Mouse (Mus musculus) midbrain, embryonic 15.5 days (tissue): ENCODE results near the gene Gm11027. TPM values are rescaled to one million over a fixed set of nuclear protein-coding genes. Genes with fewer than 3 reads are reported as not detected.

Experiments
- ATAC-seq: fragments of 200-750 bp; cut with Nextera tagmentation; replicated peaks from 2 replicates; pipeline ENCODE4 v1.8.0; 2017; ENCODE audit warnings: moderate TSS enrichment
- H3K27ac ChIP-seq: fragments of 300-500 bp; sonication (generic); 2 replicates; pipeline ENCODE4 v1.5.1; 2015; ENCODE audit warnings: mild to moderate bottlenecking, inconsistent platforms
- H3K27me3 ChIP-seq: fragments of 300-500 bp; sonication (generic); replicated peaks from 2 replicates; pipeline ENCODE4 v1.6.1; 2015; ENCODE audit warnings: inconsistent platforms
- H3K36me3 ChIP-seq: fragments of 300-500 bp; sonication (generic); replicated peaks from 2 replicates; pipeline ENCODE4 v1.6.1; 2015; ENCODE audit warnings: inconsistent platforms
- H3K4me1 ChIP-seq: fragments of 300-500 bp; sonication (generic); 2 replicates; pipeline ENCODE4 v1.6.1; 2015; ENCODE audit warnings: inconsistent platforms
- H3K4me2 ChIP-seq: fragments of 300-500 bp; sonication (generic); 2 replicates; pipeline ENCODE4 v1.6.1; 2015; ENCODE audit warnings: inconsistent platforms, mild to moderate bottlenecking, moderate library complexity
- H3K4me3 ChIP-seq: fragments of 300-500 bp; sonication (generic); 2 replicates; pipeline ENCODE4 v1.5.1; 2015; ENCODE audit warnings: mild to moderate bottlenecking, inconsistent platforms
- H3K9ac ChIP-seq: fragments of 300-500 bp; sonication (generic); 2 replicates; pipeline ENCODE4 v1.6.1; 2015; ENCODE audit warnings: mild to moderate bottlenecking, inconsistent platforms
- H3K9me3 ChIP-seq: fragments of 300-500 bp; sonication (generic); 2 replicates; pipeline ENCODE4 v1.6.1; 2016; ENCODE audit warnings: inconsistent platforms
- WGBS: fragments of 180-500 bp; shearing (Covaris S2); methylation state at CpG from one replicate; pipeline ENCODE4 v1.1.7; 2015; ENCODE audit warnings: mixed read lengths; 5-methylcytosine and 5-hydroxymethylcytosine counted together
- polyA plus RNA-seq: library from polyadenylated mRNA; unstranded; fragments of >200 nt; fragmentation: Nextera tagmentation; extraction: Ambion mirVana; gene quantifications from 2 replicates; pipeline ENCODE4 v1.2.1, GENCODE M21; 2015

The Gm11027 gene
- polyA plus RNA-seq, 1 experiment from 2014 or later: not detected

DNA sequence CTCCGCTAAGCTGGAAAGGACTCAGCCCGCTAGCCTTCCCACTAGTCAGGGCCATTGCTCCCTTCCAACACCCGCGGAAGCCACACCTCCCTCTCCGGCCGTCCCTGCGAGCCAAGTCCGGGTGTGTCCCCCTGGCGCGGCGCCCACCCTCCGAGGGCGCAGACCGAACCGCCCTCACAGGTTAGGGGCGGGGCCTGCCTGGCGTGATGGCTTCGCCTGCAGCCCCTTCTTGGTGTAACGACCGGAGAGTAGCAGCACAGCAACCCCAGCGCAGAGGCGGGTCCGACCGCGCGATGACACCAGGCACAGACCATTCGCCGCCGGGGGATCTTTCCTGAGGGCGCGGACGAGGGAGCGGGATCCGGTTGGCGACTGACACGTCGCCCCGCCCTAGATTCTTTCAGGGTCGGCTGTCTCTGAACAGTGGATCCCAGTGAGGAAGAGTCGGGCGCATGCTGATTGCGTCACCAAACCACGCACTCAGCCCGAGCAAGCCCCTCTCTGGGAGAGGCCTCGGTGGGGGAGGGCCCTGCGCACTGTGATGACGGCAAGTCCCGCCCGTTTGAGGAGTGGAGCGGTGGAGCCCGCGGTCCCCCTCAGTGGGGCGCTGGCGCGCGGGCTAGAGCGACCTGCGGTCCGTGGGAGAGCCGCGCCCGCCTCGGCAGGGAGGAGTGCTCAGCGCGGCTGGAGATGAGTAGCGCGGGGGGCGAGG lies 5.6 kb downstream of the Gm11027 start, which contains the start of gene Esyt2:
Gene Esyt2, plus strand, starts transcription at position 544 of the 712 bp plus-strand sequence.
- Histone ChIP-seq H3K9ac (peak within 1 kb of the TSS; percentile 89), H3K27me3 (no peaks in the 10 kb centered on the region), H3K36me3 (no peaks in the 10 kb centered on the region), H3K27ac (peak within 1 kb of the TSS; percentile 99), H3K4me2 (peak within 1 kb of the TSS; percentile 87), H3K4me1 (peaks cover 11% of the 10 kb centered on the region), H3K4me3 (peak within 1 kb of the TSS; percentile 80), H3K9me3 (no peaks in the 10 kb centered on the region)
- WGBS: 0% methylated on average over 59 of the region's 68 CpGs
- ATAC-seq: peak; percentile 97

DNA sequence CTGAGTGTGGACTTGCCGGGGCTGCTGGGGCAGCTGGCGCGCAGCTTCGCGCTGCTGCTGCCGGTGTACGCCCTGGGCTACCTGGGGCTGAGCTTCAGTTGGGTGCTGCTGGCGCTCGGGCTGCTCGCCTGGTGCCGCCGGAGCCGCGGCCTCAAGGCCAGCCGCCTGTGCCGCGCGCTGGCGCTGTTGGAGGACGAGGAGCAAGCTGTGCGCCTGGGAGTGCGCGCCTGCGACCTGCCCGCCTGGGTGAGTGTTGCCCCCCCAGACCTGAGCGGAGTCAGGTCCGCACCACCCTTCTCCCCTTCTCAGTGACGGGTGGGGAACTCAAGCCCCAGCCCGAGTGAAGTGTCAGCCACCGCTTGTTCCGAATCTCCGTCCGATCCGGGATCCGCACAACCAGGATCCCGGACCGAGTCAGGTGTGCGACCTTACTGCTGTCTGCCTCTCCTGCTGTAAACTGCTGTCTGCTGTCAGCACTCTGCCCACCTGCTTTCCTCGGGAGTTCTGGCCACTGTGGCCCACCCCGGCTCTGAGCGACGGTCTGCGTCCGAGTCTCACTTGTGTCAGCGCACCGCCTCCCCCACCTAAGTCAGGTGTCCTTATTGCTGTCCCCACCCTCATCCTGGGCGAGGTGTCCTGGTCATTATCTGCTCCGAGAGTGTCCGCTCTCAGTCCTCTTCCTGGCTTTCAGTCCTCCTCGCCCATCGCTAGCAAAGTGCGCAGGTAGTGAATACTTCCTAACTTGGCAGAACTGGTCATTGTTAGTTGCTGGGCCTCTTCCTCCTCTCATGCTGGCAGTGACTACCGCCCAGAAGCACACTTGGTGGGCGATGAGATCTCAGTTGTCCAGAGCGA lies 6.5 kb downstream of the Gm11027 start:
- peaks cover 11% of the 10 kb centered on the region for H3K4me1 ChIP-seq
- peak overlapping the region; percentile 99 for H3K27ac ChIP-seq
- peak overlapping the region; percentile 89 for H3K9ac ChIP-seq
- peak overlapping the region; percentile 87 for H3K4me2 ChIP-seq
- H3K27me3 ChIP-seq: no peaks in the 10 kb centered on the region
- under 1% methylated on average over 55 of the region's 55 CpGs for WGBS
- ATAC-seq: no peak
- H3K36me3 ChIP-seq: no peaks in the 10 kb centered on the region
- no peaks in the 10 kb centered on the region for H3K9me3 ChIP-seq
- peak overlapping the region; percentile 80 for H3K4me3 ChIP-seq

DNA sequence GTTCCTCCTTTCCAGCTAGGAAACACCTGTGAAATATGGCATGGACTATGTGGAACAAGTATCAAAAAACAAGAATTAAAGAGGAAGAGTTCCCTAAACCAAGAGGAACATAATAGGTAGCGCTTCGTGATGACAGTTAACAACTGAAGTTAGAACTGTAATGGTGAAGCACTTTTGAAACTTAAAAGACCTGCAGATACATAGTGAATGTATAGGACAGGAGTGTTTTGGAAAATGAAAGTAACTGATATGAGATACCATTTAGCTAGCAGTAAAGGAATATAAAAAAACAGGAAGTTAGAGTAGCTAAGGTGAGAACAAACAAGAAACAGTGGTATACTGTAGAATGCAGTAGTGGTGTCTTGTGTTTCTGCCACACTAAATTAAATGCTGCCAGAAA lies 7.7 kb downstream of the Gm11027 start:
- H3K4me2 ChIP-seq: no peak overlapping the region; the same call in 1 of the 2 replicates
- no peak overlapping the region for H3K4me3 ChIP-seq
- ATAC-seq: no peak
- no peaks in the 10 kb centered on the region for H3K9me3 ChIP-seq
- H3K27ac ChIP-seq: no peak overlapping the region
- H3K36me3 ChIP-seq: no peaks in the 10 kb centered on the region
- H3K9ac ChIP-seq: no peak overlapping the region
- H3K4me1 ChIP-seq: peaks cover 11% of the 10 kb centered on the region
- 87% methylated on average over 2 of the region's 2 CpGs for WGBS
- H3K27me3 ChIP-seq: no peaks in the 10 kb centered on the region

DNA sequence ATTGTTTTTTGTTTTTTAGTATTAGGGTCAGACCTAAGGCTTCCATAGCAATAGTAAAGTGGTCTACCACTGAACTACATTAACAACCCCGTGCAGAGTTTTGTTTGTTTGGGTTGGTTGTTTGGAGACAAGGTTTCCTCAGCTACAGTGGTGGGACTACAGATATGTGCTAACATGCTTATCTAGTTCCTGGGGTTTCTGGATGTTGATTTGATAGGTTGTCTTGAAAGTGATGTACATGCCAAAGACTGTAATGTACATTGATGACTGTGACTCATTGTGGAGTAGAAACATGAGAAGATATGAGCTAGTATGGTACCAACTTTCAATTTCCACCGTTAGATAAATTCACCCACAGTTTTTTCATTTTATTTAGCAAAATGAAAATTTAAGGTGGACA lies 8.3 kb downstream of the Gm11027 start:
- H3K27ac ChIP-seq: no peak overlapping the region
- H3K4me2 ChIP-seq: no peak overlapping the region
- no peak overlapping the region for H3K9ac ChIP-seq
- H3K9me3 ChIP-seq: no peaks in the 10 kb centered on the region
- H3K36me3 ChIP-seq: no peaks in the 10 kb centered on the region
- H3K4me1 ChIP-seq: peaks cover 11% of the 10 kb centered on the region
- no peak for ATAC-seq
- WGBS: 86% methylated on average over 2 of the region's 2 CpGs
- H3K4me3 ChIP-seq: no peak overlapping the region
- no peaks in the 10 kb centered on the region for H3K27me3 ChIP-seq

GRCm38 (mm10) chr12:116293185-116293584 lies 18.0 kb downstream of the Gm11027 start:
- H3K9me3 ChIP-seq: no peaks in the 10 kb centered on the region
- H3K36me3 ChIP-seq: no peaks in the 10 kb centered on the region
- ATAC-seq: no peak
- H3K4me3 ChIP-seq: no peak overlapping the region
- H3K4me2 ChIP-seq: no peak overlapping the region
- H3K27ac ChIP-seq: no peak overlapping the region
- H3K27me3 ChIP-seq: no peaks in the 10 kb centered on the region
- WGBS: 85% methylated on average over 2 of the region's 2 CpGs
- H3K9ac ChIP-seq: no peak overlapping the region
- H3K4me1 ChIP-seq: no peaks in the 10 kb centered on the region

GRCm38 (mm10) chr12:116293599-116294292 lies 18.6 kb downstream of the Gm11027 start:
- H3K36me3 ChIP-seq: no peaks in the 10 kb centered on the region
- H3K4me1 ChIP-seq: no peaks in the 10 kb centered on the region
- no peak overlapping the region for H3K4me2 ChIP-seq
- H3K4me3 ChIP-seq: no peak overlapping the region
- no peak overlapping the region for H3K9ac ChIP-seq
- 87% methylated on average over 4 of the region's 4 CpGs for WGBS
- H3K9me3 ChIP-seq: no peaks in the 10 kb centered on the region
- no peak for ATAC-seq
- no peak overlapping the region for H3K27ac ChIP-seq
- H3K27me3 ChIP-seq: no peaks in the 10 kb centered on the region

DNA sequence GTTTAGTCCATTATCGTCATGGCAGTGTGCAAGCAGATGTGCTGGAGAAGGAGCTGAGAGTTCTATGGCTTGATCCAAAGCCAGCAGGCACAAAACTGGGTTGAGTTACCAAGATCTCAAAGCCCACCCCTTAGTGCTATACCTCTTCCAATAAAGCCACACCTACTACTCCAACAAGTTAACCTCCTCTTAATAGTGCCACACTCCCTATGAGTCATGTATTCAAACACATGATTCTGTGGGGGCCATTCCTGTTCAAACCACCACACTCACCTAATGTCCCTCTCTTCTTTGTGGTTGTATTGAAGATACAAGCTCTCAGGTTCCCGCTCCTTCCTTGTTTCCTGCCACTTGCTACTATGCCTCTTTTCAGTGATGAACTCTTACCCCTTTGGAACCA lies 24.7 kb downstream of the Gm11027 start:
- Histone ChIP-seq H3K4me2 (no peak overlapping the region), H3K4me1 (no peaks in the 10 kb centered on the region), H3K27ac (no peak overlapping the region), H3K9ac (no peak overlapping the region), H3K4me3 (no peak overlapping the region), H3K27me3 (no peaks in the 10 kb centered on the region), H3K9me3 (no peaks in the 10 kb centered on the region), H3K36me3 (no peaks in the 10 kb centered on the region)
- 100% methylated on average over 2 of the region's 2 CpGs for WGBS
- no peak for ATAC-seq

DNA sequence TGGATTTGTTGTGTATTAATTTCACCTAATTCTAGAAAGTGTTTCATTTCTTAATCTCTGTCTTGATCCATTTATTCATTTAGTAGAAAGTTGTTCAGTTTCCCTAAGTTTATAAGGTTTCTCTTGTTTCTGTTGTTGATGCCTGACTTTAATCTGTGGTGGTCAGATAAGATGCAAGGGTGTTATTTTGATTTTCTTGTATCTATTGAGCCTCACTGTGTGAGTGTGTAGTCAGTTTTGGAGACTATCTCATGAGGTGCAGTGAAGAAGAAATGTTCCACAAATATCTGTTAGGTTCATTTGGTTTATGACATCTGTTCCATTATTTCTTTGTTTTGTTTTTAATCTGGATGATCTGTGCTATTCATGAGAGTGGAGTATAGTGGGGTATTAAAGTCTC lies 27.0 kb downstream of the Gm11027 start:
- H3K4me2 ChIP-seq: no peak overlapping the region
- H3K36me3 ChIP-seq: no peaks in the 10 kb centered on the region
- no peak overlapping the region for H3K9ac ChIP-seq
- no peak overlapping the region for H3K27ac ChIP-seq
- H3K4me1 ChIP-seq: no peaks in the 10 kb centered on the region
- no peaks in the 10 kb centered on the region for H3K27me3 ChIP-seq
- H3K9me3 ChIP-seq: no peaks in the 10 kb centered on the region
- ATAC-seq: no peak
- H3K4me3 ChIP-seq: no peak overlapping the region

DNA sequence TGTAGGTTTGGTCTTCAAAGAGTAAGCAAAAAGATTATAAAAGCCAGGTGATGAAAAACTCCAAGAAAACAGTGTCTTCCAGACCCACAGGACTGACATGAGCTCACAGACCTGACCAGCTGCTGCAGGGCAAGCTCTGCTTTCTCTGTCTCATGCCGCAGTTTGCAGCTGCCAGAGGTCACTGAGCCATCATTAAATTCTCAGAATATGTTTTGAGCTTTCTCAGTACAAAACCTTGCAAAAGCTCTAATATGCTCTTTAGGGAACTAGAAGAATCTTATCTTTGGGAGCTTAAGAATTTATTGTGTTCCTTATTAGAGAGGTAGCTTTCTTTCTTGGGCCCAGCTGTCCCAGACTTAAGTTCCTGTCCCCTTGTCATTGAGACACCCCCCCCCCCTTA lies 30.9 kb downstream of the Gm11027 start:
- no peak for ATAC-seq
- Histone ChIP-seq H3K9ac (no peak overlapping the region), H3K36me3 (no peaks in the 10 kb centered on the region), H3K4me2 (no peak overlapping the region), H3K27me3 (no peaks in the 10 kb centered on the region), H3K9me3 (no peaks in the 10 kb centered on the region), H3K4me1 (no peaks in the 10 kb centered on the region), H3K4me3 (no peak overlapping the region), H3K27ac (no peak overlapping the region)
- 61% methylated on average over 1 of the region's 1 CpGs for WGBS

DNA sequence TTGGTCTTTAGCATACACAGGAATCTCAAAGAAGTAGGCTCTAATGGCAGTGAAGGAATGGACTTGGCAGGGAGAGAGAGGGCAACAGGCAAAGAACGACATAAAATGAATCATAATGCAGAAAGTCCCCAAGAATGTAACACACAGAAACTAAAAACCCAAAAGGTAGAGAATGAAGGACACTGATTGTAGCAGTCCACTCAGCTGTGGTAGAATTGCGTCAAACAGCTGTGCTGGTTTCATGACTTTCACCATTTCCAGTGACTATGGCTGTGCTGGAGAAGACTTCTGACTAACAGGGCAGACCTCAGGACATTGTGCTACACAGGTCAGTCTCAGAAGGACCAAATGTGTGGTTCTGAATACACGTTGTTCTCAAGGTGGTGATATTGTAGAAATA lies 32.7 kb downstream of the Gm11027 start:
- Histone ChIP-seq H3K4me3 (no peak overlapping the region), H3K9ac (no peak overlapping the region), H3K9me3 (no peaks in the 10 kb centered on the region), H3K4me1 (no peaks in the 10 kb centered on the region), H3K36me3 (no peaks in the 10 kb centered on the region), H3K4me2 (no peak overlapping the region), H3K27me3 (no peaks in the 10 kb centered on the region), H3K27ac (no peak overlapping the region)
- 91% methylated on average over 3 of the region's 3 CpGs for WGBS
- ATAC-seq: no peak

DNA sequence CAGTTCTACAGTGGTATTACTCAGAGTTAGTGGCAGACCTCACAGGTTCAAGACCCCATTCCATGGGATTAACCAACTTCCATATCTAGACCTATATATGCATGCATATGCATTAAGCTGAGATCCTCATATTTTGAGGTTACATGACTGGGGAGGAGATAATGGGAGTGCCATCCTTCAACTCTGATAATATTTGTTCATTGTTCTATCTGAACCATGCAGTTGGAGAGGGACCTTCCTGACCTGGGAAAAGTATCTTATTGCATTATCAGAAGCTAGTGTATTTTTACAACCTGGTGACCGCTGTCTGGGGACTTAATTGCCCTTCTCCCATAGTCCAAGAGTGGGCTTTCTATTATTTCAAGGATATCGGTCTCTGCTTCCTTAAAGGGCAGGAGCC lies 33.4 kb downstream of the Gm11027 start:
- Histone ChIP-seq H3K9ac (no peak overlapping the region), H3K4me1 (no peaks in the 10 kb centered on the region), H3K9me3 (no peaks in the 10 kb centered on the region), H3K4me2 (no peak overlapping the region), H3K27ac (no peak overlapping the region), H3K4me3 (no peak overlapping the region), H3K27me3 (no peaks in the 10 kb centered on the region), H3K36me3 (no peaks in the 10 kb centered on the region)
- no peak for ATAC-seq
- WGBS: 99% methylated on average over 2 of the region's 2 CpGs

GRCm38 (mm10) chr12:116313816-116314215 lies 38.6 kb downstream of the Gm11027 start:
- no peaks in the 10 kb centered on the region for H3K4me1 ChIP-seq
- no peaks in the 10 kb centered on the region for H3K27me3 ChIP-seq
- no peak overlapping the region for H3K9ac ChIP-seq
- H3K4me2 ChIP-seq: no peak overlapping the region
- 93% methylated on average over 1 of the region's 1 CpGs for WGBS
- H3K4me3 ChIP-seq: no peak overlapping the region
- no peaks in the 10 kb centered on the region for H3K36me3 ChIP-seq
- H3K9me3 ChIP-seq: no peaks in the 10 kb centered on the region
- ATAC-seq: no peak
- H3K27ac ChIP-seq: no peak overlapping the region
